Mouse (Mus musculus) heart, embryonic 14.5 days (tissue): ENCODE measurements at regions not wholly inside any gene's neighbourhood (a gene's known extent, or its start where the extent isn't known, plus 50 kb on each side); places are given as distances from the start of the nearest gene placed in this dataset.

Experiments
- ATAC-seq: fragments of 200-750 bp; cut with Nextera tagmentation; 2 replicates; pipeline ENCODE4 v1.8.0; 2017; ENCODE audit warnings: low read depth, moderate TSS enrichment; ENCODE audit not compliant: insufficient number of reproducible peaks, insufficient read depth, low FRiP score
- H3K27ac ChIP-seq, 2 experiments: fragments of 200-500 bp in 1 of 2; fragments of 300-500 bp in 1 of 2; sonication (generic) in 1 of 2; replicated peaks in 1 of 2; 2 replicates each; pipeline ENCODE4 v1.5.1; 2012 to 2014; ENCODE audit warnings: low read depth in 2 of 2, low read length in 2 of 2, control low read depth in 1 of 2, mild to moderate bottlenecking in 1 of 2, mixed read lengths in 1 of 2; ENCODE audit not compliant: control insufficient read depth in 1 of 2, insufficient read depth in 1 of 2
- H3K27me3 ChIP-seq: fragments of 300-500 bp; sonication (generic); 2 replicates; pipeline ENCODE4 v1.6.1; 2014; ENCODE audit warnings: mild to moderate bottlenecking, low read length, control low read depth; ENCODE audit not compliant: control insufficient read depth, insufficient read depth
- H3K36me3 ChIP-seq: fragments of 300-500 bp; sonication (generic); 2 replicates; pipeline ENCODE4 v1.6.1; 2014; ENCODE audit warnings: mild to moderate bottlenecking, control low read depth, low read length, mixed read lengths; ENCODE audit not compliant: control insufficient read depth, insufficient read depth
- H3K4me1 ChIP-seq, 2 experiments: fragments of 200-500 bp in 1 of 2; fragments of 300-500 bp in 1 of 2; sonication (generic) in 1 of 2; 2 replicates each; pipeline ENCODE4 v1.6.1; 2012 to 2014; ENCODE audit warnings: low read length in 2 of 2, control low read depth in 1 of 2, mixed read lengths in 1 of 2; ENCODE audit not compliant: control insufficient read depth in 2 of 2, insufficient read depth in 2 of 2
- H3K4me2 ChIP-seq: fragments of 300-500 bp; sonication (generic); 2 replicates; pipeline ENCODE4 v1.6.1; 2014; ENCODE audit warnings: mild to moderate bottlenecking, low read length
- H3K4me3 ChIP-seq, 2 experiments: fragments of 200-500 bp in 1 of 2; fragments of 300-500 bp in 1 of 2; sonication (generic) in 1 of 2; 2 replicates each; pipeline ENCODE4 v1.5.1; 2012 to 2014; ENCODE audit warnings: low read length in 2 of 2, mild to moderate bottlenecking in 2 of 2, control low read depth in 1 of 2, low read depth in 1 of 2, moderate library complexity in 1 of 2; ENCODE audit not compliant: control insufficient read depth in 1 of 2, insufficient read depth in 1 of 2
- H3K9ac ChIP-seq: fragments of 300-500 bp; sonication (generic); 2 replicates; pipeline ENCODE4 v1.6.1; 2014; ENCODE audit warnings: mild to moderate bottlenecking, low read length
- H3K9me3 ChIP-seq: fragments of 300-500 bp; sonication (generic); 2 replicates; pipeline ENCODE4 v1.6.1; 2016; ENCODE audit warnings: low read length, control low read depth; ENCODE audit not compliant: control insufficient read depth
- WGBS: fragments of 180-500 bp; shearing (Covaris S2); extraction: QIAGEN DNeasy Blood & Tissue Kit; methylation state at CpG from one replicate; pipeline ENCODE4 v1.1.7; 2014; 5-methylcytosine and 5-hydroxymethylcytosine counted together

- Histone ChIP-seq H3K9ac (no peak overlapping the region), H3K4me3 (no peak overlapping the region), H3K9me3 (peaks cover 11% of the 10 kb centered on the region), H3K27ac (0 out of 4 replicates have a peak overlapping the region, but pooled peaks of 1 of the 2 experiments have one; percentile 12), H3K4me2 (no peak overlapping the region), H3K27me3 (no peaks in the 10 kb centered on the region), H3K4me1 (peaks cover 0 to 9% of the 10 kb centered on the region in 2 experiments; a peak in 1 of 4 replicates), H3K36me3 (no peaks in the 10 kb centered on the region)
- no peak for ATAC-seq
- 0% methylated on average over 1 of the region's 1 CpGs for WGBS
These were observed 267.4 kb upstream of the Erbb4 start for GRCm38 (mm10) chr1:69375246-69375645.

GRCm38 (mm10) chr1:69370078-69370477 lies 262.2 kb upstream of the Erbb4 start:
- no peak overlapping the region for H3K27ac ChIP-seq
- no peaks in the 10 kb centered on the region for H3K36me3 ChIP-seq
- H3K4me2 ChIP-seq = no peak overlapping the region
- ATAC-seq = no peak
- H3K9ac ChIP-seq = no peak overlapping the region
- H3K4me3 ChIP-seq = no peak overlapping the region
- H3K27me3 ChIP-seq = no peaks in the 10 kb centered on the region
- 82% methylated on average over 2 of the region's 2 CpGs for WGBS
- no peaks in the 10 kb centered on the region; a peak in 1 of 4 replicates for H3K4me1 ChIP-seq
- no peaks in the 10 kb centered on the region for H3K9me3 ChIP-seq

- H3K4me3 ChIP-seq = no peak overlapping the region
- H3K9me3 ChIP-seq = no peaks in the 10 kb centered on the region
- H3K9ac ChIP-seq = no peak overlapping the region
- H3K27ac ChIP-seq = no peak overlapping the region
- H3K36me3 ChIP-seq = no peaks in the 10 kb centered on the region
- H3K27me3 ChIP-seq = no peaks in the 10 kb centered on the region
- no peak overlapping the region for H3K4me2 ChIP-seq
- ATAC-seq = no peak
- no peaks in the 10 kb centered on the region for H3K4me1 ChIP-seq
- 21% methylated on average over 1 of the region's 1 CpGs for WGBS
These were observed 259.7 kb upstream of the Erbb4 start for GRCm38 (mm10) chr1:69367531-69367930.

- no peak overlapping the region for H3K9ac ChIP-seq
- H3K4me1 ChIP-seq = no peaks in the 10 kb centered on the region
- no peak overlapping the region for H3K4me3 ChIP-seq
- H3K36me3 ChIP-seq = no peaks in the 10 kb centered on the region
- H3K27ac ChIP-seq = no peak overlapping the region
- no peak overlapping the region for H3K4me2 ChIP-seq
- no peaks in the 10 kb centered on the region for H3K27me3 ChIP-seq
- no peak for ATAC-seq
- no peaks in the 10 kb centered on the region for H3K9me3 ChIP-seq
These were observed 256.2 kb upstream of the Erbb4 start for GRCm38 (mm10) chr1:69364069-69364468.

GRCm38 (mm10) chr1:69357548-69357947 lies 249.7 kb upstream of the Erbb4 start:
- ATAC-seq = no peak
- no peaks in the 10 kb centered on the region for H3K36me3 ChIP-seq
- no peaks in the 10 kb centered on the region for H3K27me3 ChIP-seq
- H3K9ac ChIP-seq = no peak overlapping the region
- WGBS = 83% methylated on average over 7 of the region's 7 CpGs
- H3K27ac ChIP-seq = no peak overlapping the region
- no peak overlapping the region for H3K4me3 ChIP-seq
- H3K4me2 ChIP-seq = no peak overlapping the region
- H3K9me3 ChIP-seq = no peaks in the 10 kb centered on the region
- no peaks in the 10 kb centered on the region for H3K4me1 ChIP-seq

- Histone ChIP-seq H3K36me3 (no peaks in the 10 kb centered on the region), H3K9ac (no peak overlapping the region)
These were observed 242.6 kb upstream of the Erbb4 start for GRCm38 (mm10) chr1:69350417-69350816.

GRCm38 (mm10) chr1:69349826-69350225 lies 242.0 kb upstream of the Erbb4 start:
- Histone ChIP-seq H3K9me3 (no peaks in the 10 kb centered on the region), H3K27ac (no peak overlapping the region), H3K4me1 (no peaks in the 10 kb centered on the region), H3K4me3 (no peak overlapping the region), H3K27me3 (no peaks in the 10 kb centered on the region), H3K9ac (no peak overlapping the region), H3K4me2 (no peak overlapping the region), H3K36me3 (no peaks in the 10 kb centered on the region)
- 79% methylated on average over 6 of the region's 6 CpGs for WGBS
- no peak for ATAC-seq

More at GRCm38 (mm10) chr1:69350417-69350816, 242.6 kb upstream of the Erbb4 start:
- no peaks in the 10 kb centered on the region for H3K4me1 ChIP-seq
- H3K27ac ChIP-seq = no peak overlapping the region
- WGBS = 94% methylated on average over 2 of the region's 2 CpGs
- no peak for ATAC-seq
- no peaks in the 10 kb centered on the region for H3K9me3 ChIP-seq
- no peak overlapping the region for H3K4me2 ChIP-seq
- no peak overlapping the region for H3K4me3 ChIP-seq
- no peaks in the 10 kb centered on the region for H3K27me3 ChIP-seq

- no peak overlapping the region for H3K27ac ChIP-seq
These were observed 234.2 kb upstream of the Erbb4 start for GRCm38 (mm10) chr1:69342100-69342499.

More at GRCm38 (mm10) chr1:69342100-69342499, 234.2 kb upstream of the Erbb4 start:
- ATAC-seq = no peak
- Histone ChIP-seq H3K4me2 (no peak overlapping the region), H3K9me3 (no peaks in the 10 kb centered on the region), H3K9ac (no peak overlapping the region), H3K36me3 (no peaks in the 10 kb centered on the region), H3K4me1 (no peaks in the 10 kb centered on the region), H3K27me3 (no peaks in the 10 kb centered on the region), H3K4me3 (no peak overlapping the region)
- 67% methylated on average over 4 of the region's 4 CpGs for WGBS
